Mouse (Mus musculus): ENCODE measurements around the gene N4bp2l1. TPM values are rescaled to one million over a fixed set of nuclear protein-coding genes. Genes with fewer than 3 reads are reported as not detected.
A peak's percentile ranks its signal among the peaks of the same experiment; 100 is the strongest.

Gene N4bp2l1
- total RNA-seq, 1 experiment, result 0.80 TPM

- Histone ChIP-seq H3K4me1 (ENCODE audit: control insufficient read depth in 2 of 2, insufficient read depth in 2 of 2, low read length in 2 of 2, poor library complexity in 1 of 2) (no peaks in the 10 kb centered on the region), H3K9me3 (ENCODE audit: control insufficient read depth, insufficient read depth, low read depth, low read length) (no peaks in the 10 kb centered on the region), H3K4me3 (ENCODE audit: insufficient read depth in 1 of 2, low read depth in 1 of 2, low read length in 2 of 2, poor library complexity in 1 of 2, severe bottlenecking in 1 of 2) (no peak overlapping the region), H3K27ac (ENCODE audit: insufficient read depth, low read depth, low read length, poor library complexity, severe bottlenecking) (no peak overlapping the region), H3K36me3 (ENCODE audit: control insufficient read depth, insufficient read depth, low read length, poor library complexity, severe bottlenecking) (peaks cover 31% of the 10 kb centered on the region), H3K9ac (ENCODE audit: insufficient read depth, low read depth, low read length, poor library complexity, severe bottlenecking) (no peak overlapping the region)
- TF ChIP-seq HCFC1 (IDR thresholded peaks at IDR 0.05; ENCODE audit: borderline replicate concordance, insufficient read depth, low read length) (no peak), MAFK (IDR thresholded peaks at IDR 0.05; ENCODE audit: insufficient read depth, low read depth, low read length) (no peak)
- in situ Hi-C loops (cut with MboI; ENCODE audit: low sequenced_read_pairs in 2 of 2, unreplicated experiment in 2 of 2), result no loop called here
- DNase-seq (ENCODE audit: low read depth, low spot score), result no peak
Measured at GRCm38 (mm10) chr5:150560851-150561250, 36.1 kb downstream of the N4bp2l1 start.

DNA sequence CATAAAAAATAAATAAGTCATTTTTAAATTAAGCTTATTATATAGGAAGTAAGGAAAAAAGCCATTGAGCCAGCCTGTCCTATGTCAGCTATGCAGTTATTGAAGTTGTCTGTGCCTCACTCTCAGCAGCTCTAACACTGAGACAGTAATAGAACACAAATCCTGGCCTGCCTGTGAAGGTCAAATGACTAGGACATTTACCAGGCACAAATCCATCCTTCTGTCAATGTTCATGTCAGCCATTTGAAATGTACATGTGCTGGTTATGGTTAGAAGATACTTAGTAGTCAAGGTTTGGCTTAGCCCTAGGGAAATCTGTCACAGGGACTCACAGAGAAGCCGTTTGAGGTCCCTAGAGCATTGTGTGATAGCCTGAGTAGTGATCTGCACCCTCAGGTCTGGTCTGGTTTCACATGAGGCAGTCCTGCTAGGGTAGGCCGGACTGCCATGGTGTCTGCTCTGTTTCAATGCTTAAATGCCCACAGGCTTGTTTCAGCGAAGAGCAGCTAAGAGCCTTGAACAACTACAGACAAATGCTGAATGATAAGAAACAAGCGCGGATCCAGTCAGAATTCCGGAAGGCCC lies 37.4 kb downstream of the N4bp2l1 start:
- Histone ChIP-seq H3K27ac (ENCODE audit: insufficient read depth, low read depth, low read length, poor library complexity, severe bottlenecking) (no peak overlapping the region), H3K4me3 (ENCODE audit: insufficient read depth in 1 of 2, low read depth in 1 of 2, low read length in 2 of 2, poor library complexity in 1 of 2, severe bottlenecking in 1 of 2) (no peak overlapping the region), H3K9me3 (ENCODE audit: control insufficient read depth, insufficient read depth, low read depth, low read length) (no peaks in the 10 kb centered on the region), H3K36me3 (ENCODE audit: control insufficient read depth, insufficient read depth, low read length, poor library complexity, severe bottlenecking) (peaks cover 31% of the 10 kb centered on the region), H3K9ac (ENCODE audit: insufficient read depth, low read depth, low read length, poor library complexity, severe bottlenecking) (no peak overlapping the region), H3K4me1 (ENCODE audit: control insufficient read depth in 2 of 2, insufficient read depth in 2 of 2, low read length in 2 of 2, poor library complexity in 1 of 2) (no peaks in the 10 kb centered on the region)
- in situ Hi-C loops (cut with MboI; ENCODE audit: low sequenced_read_pairs in 2 of 2, unreplicated experiment in 2 of 2), result no loop called here
- DNase-seq (ENCODE audit: low read depth, low spot score), result no peak
- no peak for TF ChIP-seq CHD2 (IDR thresholded peaks at IDR 0.05; ENCODE audit: low read depth, low read length)
- TF ChIP-seq MAFK (IDR thresholded peaks at IDR 0.05; ENCODE audit: insufficient read depth, low read depth, low read length), result no peak
- no peak for TF ChIP-seq ZC3H11A (IDR thresholded peaks at IDR 0.05; ENCODE audit: borderline replicate concordance, low read depth, low read length)
- no peak for TF ChIP-seq ZNF384 (IDR thresholded peaks at IDR 0.05; ENCODE audit: low read depth, low read length)
- TF ChIP-seq HCFC1 (IDR thresholded peaks at IDR 0.05; ENCODE audit: borderline replicate concordance, insufficient read depth, low read length), result no peak

DNA sequence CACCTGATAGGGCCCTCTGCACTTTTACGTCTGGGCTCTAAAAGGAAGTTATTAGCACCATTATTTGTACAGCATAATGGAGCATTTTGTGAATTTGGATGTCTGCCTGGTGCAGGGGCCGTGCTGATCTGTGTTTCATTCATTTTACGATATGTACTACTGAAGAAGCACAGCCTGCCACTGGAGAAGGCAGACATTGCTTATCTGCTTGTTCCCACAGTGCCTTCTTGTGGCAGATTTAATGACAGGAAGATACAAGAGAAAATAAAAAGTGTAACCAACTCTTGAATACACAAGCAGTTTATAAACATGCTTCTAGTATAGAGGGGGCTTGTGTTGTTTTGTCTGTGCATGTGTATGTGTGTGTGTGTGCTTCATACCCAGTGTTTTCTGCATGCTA lies 45.4 kb downstream of the N4bp2l1 start:
- Histone ChIP-seq H3K9ac (ENCODE audit: insufficient read depth, low read depth, low read length, poor library complexity, severe bottlenecking) (no peak overlapping the region), H3K9me3 (ENCODE audit: control insufficient read depth, insufficient read depth, low read depth, low read length) (no peaks in the 10 kb centered on the region), H3K4me1 (ENCODE audit: control insufficient read depth in 2 of 2, insufficient read depth in 2 of 2, low read length in 2 of 2, poor library complexity in 1 of 2) (no peaks in the 10 kb centered on the region), H3K36me3 (ENCODE audit: control insufficient read depth, insufficient read depth, low read length, poor library complexity, severe bottlenecking) (peaks cover 40% of the 10 kb centered on the region), H3K4me3 (ENCODE audit: insufficient read depth in 1 of 2, low read depth in 1 of 2, low read length in 2 of 2, poor library complexity in 1 of 2, severe bottlenecking in 1 of 2) (no peak overlapping the region), H3K27ac (ENCODE audit: insufficient read depth, low read depth, low read length, poor library complexity, severe bottlenecking) (no peak overlapping the region)
- DNase-seq (ENCODE audit: low read depth, low spot score), result no peak
- in situ Hi-C loops (cut with MboI; ENCODE audit: low sequenced_read_pairs in 2 of 2, unreplicated experiment in 2 of 2), result no loop called here
- TF ChIP-seq ZNF384 (IDR thresholded peaks at IDR 0.05; ENCODE audit: low read depth, low read length) (no peak), HCFC1 (IDR thresholded peaks at IDR 0.05; ENCODE audit: borderline replicate concordance, insufficient read depth, low read length) (no peak), MAFK (IDR thresholded peaks at IDR 0.05; ENCODE audit: insufficient read depth, low read depth, low read length) (no peak), CHD2 (IDR thresholded peaks at IDR 0.05; ENCODE audit: low read depth, low read length) (no peak), ZC3H11A (IDR thresholded peaks at IDR 0.05; ENCODE audit: borderline replicate concordance, low read depth, low read length) (no peak)

DNA sequence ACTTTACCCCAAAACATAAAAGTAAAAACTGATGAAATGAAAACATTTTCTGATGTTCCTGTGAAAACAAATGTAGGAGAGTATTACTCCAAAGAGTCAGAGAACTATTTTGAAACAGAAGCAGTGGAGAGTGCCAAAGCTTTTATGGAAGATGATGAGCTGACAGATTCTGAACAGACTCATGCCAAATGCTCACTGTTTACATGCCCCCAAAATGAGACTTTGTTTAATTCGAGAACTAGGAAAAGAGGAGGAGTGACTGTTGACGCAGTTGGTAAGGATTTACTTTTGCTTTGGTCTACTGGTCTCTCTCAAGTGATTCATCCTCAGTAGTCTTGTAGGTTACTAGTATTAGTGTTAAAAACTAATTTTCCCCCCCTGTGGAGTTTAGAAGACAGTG lies 53.8 kb downstream of the N4bp2l1 start:
- no peak overlapping the region for H3K27ac ChIP-seq (ENCODE audit: insufficient read depth, low read depth, low read length, poor library complexity, severe bottlenecking)
- peaks cover 4% of the 10 kb centered on the region for H3K36me3 ChIP-seq (ENCODE audit: control insufficient read depth, insufficient read depth, low read length, poor library complexity, severe bottlenecking)
- H3K9ac ChIP-seq (ENCODE audit: insufficient read depth, low read depth, low read length, poor library complexity, severe bottlenecking), result no peak overlapping the region
- H3K9me3 ChIP-seq (ENCODE audit: control insufficient read depth, insufficient read depth, low read depth, low read length), result no peaks in the 10 kb centered on the region
- H3K4me1 ChIP-seq (ENCODE audit: control insufficient read depth in 2 of 2, insufficient read depth in 2 of 2, low read length in 2 of 2, poor library complexity in 1 of 2), result no peaks in the 10 kb centered on the region
- in situ Hi-C loops (cut with MboI; ENCODE audit: low sequenced_read_pairs in 2 of 2, unreplicated experiment in 2 of 2), result no loop called here
- TF ChIP-seq ZNF384 (IDR thresholded peaks at IDR 0.05; ENCODE audit: low read depth, low read length), result no peak
- no peak for TF ChIP-seq ZC3H11A (IDR thresholded peaks at IDR 0.05; ENCODE audit: borderline replicate concordance, low read depth, low read length)
- TF ChIP-seq MAFK (IDR thresholded peaks at IDR 0.05; ENCODE audit: insufficient read depth, low read depth, low read length), result no peak
- TF ChIP-seq HCFC1 (IDR thresholded peaks at IDR 0.05; ENCODE audit: borderline replicate concordance, insufficient read depth, low read length), result no peak
- TF ChIP-seq CHD2 (IDR thresholded peaks at IDR 0.05; ENCODE audit: low read depth, low read length), result no peak
- no peak for DNase-seq (ENCODE audit: low read depth, low spot score)
- H3K4me3 ChIP-seq (ENCODE audit: insufficient read depth in 1 of 2, low read depth in 1 of 2, low read length in 2 of 2, poor library complexity in 1 of 2, severe bottlenecking in 1 of 2), result no peak overlapping the region

DNA sequence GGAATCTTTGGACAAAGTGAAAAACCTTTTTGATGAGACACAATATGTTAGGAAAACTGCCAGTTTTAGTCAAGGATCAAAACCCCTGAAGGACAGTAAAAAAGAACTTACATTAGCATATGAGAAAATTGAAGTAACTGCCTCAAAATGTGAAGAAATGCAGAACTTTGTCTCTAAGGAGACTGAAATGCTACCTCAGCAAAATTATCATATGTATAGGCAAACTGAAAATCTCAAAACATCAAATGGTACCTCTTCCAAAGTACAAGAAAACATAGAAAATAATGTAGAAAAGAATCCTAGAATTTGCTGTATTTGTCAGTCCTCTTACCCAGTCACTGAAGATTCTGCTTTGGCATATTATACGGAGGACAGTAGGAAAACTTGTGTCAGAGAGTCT lies 55.7 kb downstream of the N4bp2l1 start:
- in situ Hi-C loops (cut with MboI; ENCODE audit: low sequenced_read_pairs in 2 of 2, unreplicated experiment in 2 of 2), result no loop called here
- Histone ChIP-seq H3K9me3 (ENCODE audit: control insufficient read depth, insufficient read depth, low read depth, low read length) (no peaks in the 10 kb centered on the region), H3K4me1 (ENCODE audit: control insufficient read depth in 2 of 2, insufficient read depth in 2 of 2, low read length in 2 of 2, poor library complexity in 1 of 2) (no peaks in the 10 kb centered on the region), H3K27ac (ENCODE audit: insufficient read depth, low read depth, low read length, poor library complexity, severe bottlenecking) (no peak overlapping the region), H3K9ac (ENCODE audit: insufficient read depth, low read depth, low read length, poor library complexity, severe bottlenecking) (no peak overlapping the region), H3K4me3 (ENCODE audit: insufficient read depth in 1 of 2, low read depth in 1 of 2, low read length in 2 of 2, poor library complexity in 1 of 2, severe bottlenecking in 1 of 2) (no peak overlapping the region), H3K36me3 (ENCODE audit: control insufficient read depth, insufficient read depth, low read length, poor library complexity, severe bottlenecking) (peaks cover 2% of the 10 kb centered on the region; the same call in 1 of the 2 replicates)
- TF ChIP-seq HCFC1 (IDR thresholded peaks at IDR 0.05; ENCODE audit: borderline replicate concordance, insufficient read depth, low read length) (no peak), CHD2 (IDR thresholded peaks at IDR 0.05; ENCODE audit: low read depth, low read length) (no peak), MAFK (IDR thresholded peaks at IDR 0.05; ENCODE audit: insufficient read depth, low read depth, low read length) (peak; percentile 86), ZC3H11A (IDR thresholded peaks at IDR 0.05; ENCODE audit: borderline replicate concordance, low read depth, low read length) (no peak)
- no peak for DNase-seq (ENCODE audit: low read depth, low spot score)
